Mouse (Mus musculus): Measurements from ENCODE around the gene Arsk. TPM values are rescaled to one million over a fixed set of nuclear protein-coding genes. Genes with fewer than 3 reads are reported as not detected.

Gene Arsk
- 1 to 10 TPM; 3.9 to 4.3 TPM for total RNA-seq (2021)

DNA sequence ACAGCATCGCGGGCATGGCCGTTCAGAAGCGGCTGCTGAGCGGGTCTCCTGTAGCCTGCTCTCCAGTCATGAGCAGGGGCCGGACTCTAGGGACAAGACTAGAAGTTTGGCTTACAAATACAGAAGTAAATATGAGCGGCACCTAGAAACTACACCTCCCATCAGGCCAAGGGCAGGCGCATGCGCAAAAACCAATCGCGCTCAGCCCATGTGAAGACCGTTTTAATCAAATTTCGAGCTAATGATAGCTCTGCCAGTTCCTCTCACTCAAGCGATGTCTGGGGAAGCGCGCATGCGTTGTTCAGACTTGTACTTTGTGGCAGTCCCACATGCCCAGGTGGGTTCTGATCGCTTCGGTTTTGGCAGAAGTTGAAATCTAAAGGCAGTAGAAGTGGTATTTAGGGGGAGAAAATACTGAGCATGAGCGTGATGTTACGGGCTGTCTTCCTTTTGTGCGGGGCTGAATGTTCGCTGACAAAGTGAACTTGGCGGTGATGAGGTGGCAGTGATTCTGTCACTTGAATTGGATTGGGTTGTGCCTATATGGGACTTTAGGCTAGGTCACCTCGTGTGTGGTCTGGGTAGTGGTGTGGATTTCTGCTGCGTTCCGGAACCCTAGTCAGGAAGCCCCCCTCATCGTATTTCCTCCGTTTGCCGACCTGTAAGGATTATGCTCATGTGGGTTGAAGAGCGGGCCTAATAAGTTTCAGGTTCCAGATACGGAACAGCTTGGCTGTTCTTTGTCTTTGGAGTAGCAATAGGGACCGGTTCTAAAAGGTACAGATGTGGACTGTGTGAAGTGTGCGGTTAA is at the start of gene Arsk, which contains the start of gene Ttc37:
Arsk (minus strand) TSS at position 168 of the 811 bp plus-strand sequence.
Ttc37 (plus strand) TSS at position 242 of the 811 bp plus-strand sequence.
- DNase-seq = peak; percentile 95 to 96
- intact Hi-C loops (cut with DNase I) = loop anchor here (2.0 to 5.0 kb wide), 2 partner anchors 80 to 156 kb away; partner anchors contain the start of genes Rfesd and Rhobtb3

GRCm38 (mm10) chr13:76141117-76141808 is 42.8 kb upstream of the Arsk start:
- intact Hi-C loops (cut with DNase I) = no loop called here
- no peak for DNase-seq

- DNase-seq = no peak
- intact Hi-C loops (cut with DNase I) = no loop called here
Measured at GRCm38 (mm10) chr13:76138862-76139261, 40.4 kb upstream of the Arsk start.

DNA sequence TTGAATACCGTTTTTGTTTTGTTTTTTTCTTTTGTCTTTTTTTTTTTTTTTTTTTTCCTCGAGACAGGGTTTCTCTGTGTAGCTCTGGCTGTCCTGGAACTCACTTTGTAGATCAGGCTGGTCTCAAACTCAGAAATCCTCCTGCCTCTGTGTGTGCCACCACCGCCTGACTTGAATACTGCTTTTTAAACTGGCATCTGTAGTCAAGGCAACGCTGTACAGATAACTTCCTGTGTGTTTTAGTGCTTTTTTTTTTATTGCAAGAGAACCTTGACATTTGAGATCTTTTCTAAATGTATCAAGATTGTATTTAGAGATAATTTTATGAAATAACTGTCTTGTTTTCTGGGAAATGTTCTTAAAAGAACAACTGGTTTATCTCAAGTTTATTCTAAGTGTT is 34.0 kb upstream of the Arsk start:
- no peak for DNase-seq
- intact Hi-C loops (cut with DNase I) = no loop called here

GRCm38 (mm10) chr13:76128799-76129198 is 30.3 kb upstream of the Arsk start:
- intact Hi-C loops (cut with DNase I) = no loop called here
- DNase-seq = no peak

- DNase-seq = no peak
- intact Hi-C loops (cut with DNase I) = no loop called here
Measured at GRCm38 (mm10) chr13:76109069-76109824, 10.8 kb upstream of the Arsk start.

GRCm38 (mm10) chr13:76101989-76102388 is 3.5 kb upstream of the Arsk start:
- no peak for DNase-seq
- intact Hi-C loops (cut with DNase I) = no loop called here

DNA sequence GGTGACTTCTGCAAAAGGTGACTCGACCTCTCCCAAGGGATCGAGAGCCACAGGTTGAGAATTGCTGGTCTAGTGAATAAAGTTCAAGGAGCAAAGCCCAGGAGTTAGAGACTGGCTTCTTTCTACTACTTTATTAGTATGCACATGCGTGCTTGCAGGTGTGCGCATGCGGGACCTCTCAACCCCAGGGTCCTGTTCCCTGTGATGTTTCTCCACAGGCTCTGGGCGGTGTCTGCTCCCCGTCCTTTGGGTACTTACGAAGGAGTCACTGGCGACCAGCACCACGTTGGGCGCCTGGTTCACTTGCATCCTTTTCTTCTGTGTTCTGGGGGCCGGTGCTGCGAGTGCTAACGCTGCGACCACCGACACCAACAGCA is 356 bp downstream of the Arsk start:
- no peak for DNase-seq
- intact Hi-C loops (cut with DNase I) = loop anchor here (2.0 to 5.0 kb wide), 2 partner anchors 79 to 156 kb away; partner anchors contain the start of genes Rfesd and Rhobtb3

GRCm38 (mm10) chr13:76074323-76074722 is 24.1 kb downstream of the Arsk start:
- intact Hi-C loops (cut with DNase I) = no loop called here
- DNase-seq = no peak

GRCm38 (mm10) chr13:76064363-76064945 is 34.0 kb downstream of the Arsk start:
- intact Hi-C loops (cut with DNase I) = no loop called here
- no peak for DNase-seq

GRCm38 (mm10) chr13:76063548-76063947 is 34.9 kb downstream of the Arsk start:
- intact Hi-C loops (cut with DNase I) = no loop called here
- no peak for DNase-seq

GRCm38 (mm10) chr13:76062569-76062968 is 35.9 kb downstream of the Arsk start:
- intact Hi-C loops (cut with DNase I) = no loop called here
- DNase-seq = no peak

DNA sequence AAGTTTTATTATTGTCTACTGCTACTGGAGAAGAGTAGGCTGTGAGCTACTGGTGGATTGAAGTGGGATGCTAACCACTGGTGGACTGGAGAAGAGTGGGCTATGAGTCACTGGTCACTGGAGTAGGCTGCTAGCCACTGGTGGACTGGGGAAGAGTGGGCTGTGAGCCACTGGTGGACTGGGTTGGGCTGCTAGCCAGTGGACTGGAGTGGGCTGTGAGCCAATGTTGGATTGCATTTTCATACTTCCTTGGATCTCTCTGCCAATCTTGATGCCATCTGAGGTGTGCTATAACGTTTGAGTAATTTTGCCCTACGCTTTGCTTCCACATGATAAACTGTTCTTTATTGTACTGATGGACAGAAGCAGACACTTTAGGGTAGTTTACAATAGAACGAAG is 36.3 kb downstream of the Arsk start:
- intact Hi-C loops (cut with DNase I) = no loop called here

DNA sequence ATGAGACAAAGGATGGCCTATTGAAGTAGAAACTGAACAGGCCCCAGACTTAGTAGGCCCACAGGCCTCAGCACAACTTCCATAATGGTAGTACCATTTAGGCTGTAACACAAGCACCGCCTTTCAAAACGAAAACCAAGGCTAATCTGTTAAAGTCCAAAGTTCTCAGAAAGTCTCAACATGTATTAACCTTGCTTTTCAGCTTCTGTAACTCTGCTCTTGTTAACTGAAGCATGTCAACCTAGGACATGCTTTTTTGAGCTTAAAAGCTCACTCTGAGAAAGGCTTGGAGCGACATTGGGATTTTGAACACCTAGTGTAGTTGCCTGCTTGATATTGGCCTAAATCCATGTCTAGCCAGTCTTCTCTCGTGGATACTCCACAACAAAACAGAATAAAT is 38.9 kb downstream of the Arsk start:
- intact Hi-C loops (cut with DNase I) = no loop called here
- DNase-seq = no peak

More for the DNA sequence above, 36.3 kb downstream of the Arsk start:
- DNase-seq = no peak

GRCm38 (mm10) chr13:76057267-76058069 is 41.0 kb downstream of the Arsk start:
- no peak for DNase-seq
- intact Hi-C loops (cut with DNase I) = no loop called here

GRCm38 (mm10) chr13:76056896-76057266 is 41.6 kb downstream of the Arsk start, which contains the start of gene Gpr150:
Gpr150 (minus strand) TSS chr13:76056996.
- intact Hi-C loops (cut with DNase I) = no loop called here
- no peak for DNase-seq

DNA sequence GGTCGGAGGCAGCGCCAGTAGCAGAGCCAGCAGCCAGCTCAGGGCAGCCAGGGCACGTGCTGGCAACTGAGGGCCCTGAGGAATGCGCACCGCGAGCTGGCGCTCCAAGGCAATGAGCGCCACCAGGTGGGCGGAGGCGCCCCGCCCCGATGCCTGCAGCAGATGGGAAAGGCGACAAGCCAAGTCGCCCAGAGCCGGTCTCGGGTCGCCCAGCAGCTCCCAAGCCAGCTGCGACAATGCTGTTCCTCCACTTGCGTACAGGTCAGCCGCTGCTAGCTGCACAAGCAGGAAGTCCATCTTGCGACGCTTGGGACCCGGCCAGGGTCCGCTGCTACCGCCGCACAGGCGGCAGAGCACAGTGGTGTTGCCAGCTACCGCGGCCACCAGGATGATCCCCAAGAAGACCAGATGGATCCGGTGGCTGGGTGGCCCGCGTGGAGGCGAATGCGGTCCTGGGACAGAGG is 42.2 kb downstream of the Arsk start:
- DNase-seq = peak; percentile 58 to 59
- intact Hi-C loops (cut with DNase I) = no loop called here

- DNase-seq = peak; percentile 9 to 10
- intact Hi-C loops (cut with DNase I) = no loop called here
Measured at GRCm38 (mm10) chr13:76055391-76056232, 42.8 kb downstream of the Arsk start.

- intact Hi-C loops (cut with DNase I) = no loop called here
- no peak for DNase-seq
Measured at GRCm38 (mm10) chr13:76044971-76045370, 53.5 kb downstream of the Arsk start.

Measured in heart, postnatal 10 days (tissue).